Mouse (Mus musculus) cerebellum, adult 11-12 months (tissue): ENCODE measurements around the gene Neu1.

ENCODE experiments used
- DNase-seq: peaks from one replicate; pipeline ENCODE4 v3.0.0; 2022

Neu1 gene

DNA sequence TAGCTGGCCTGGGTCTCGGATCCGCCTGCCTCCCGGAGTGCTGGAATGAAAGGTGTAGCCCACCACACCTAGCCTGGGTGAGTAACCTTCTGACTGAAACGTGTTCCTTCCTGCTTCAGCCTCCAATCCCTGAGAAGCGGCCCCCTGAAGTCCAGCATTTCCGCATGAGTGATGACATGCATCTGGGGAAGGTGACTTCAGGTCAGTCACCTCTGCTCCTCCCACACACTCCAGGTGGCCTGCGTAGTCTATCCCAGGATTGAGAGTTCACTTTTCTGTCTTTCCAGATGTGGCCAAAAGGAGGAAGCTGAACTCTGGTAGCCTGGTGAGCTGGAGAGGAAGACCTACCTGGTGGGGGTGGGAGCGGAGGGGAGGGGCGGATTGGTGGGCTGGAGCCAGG lies 28.2 kb upstream of the Neu1 start:
- DNase-seq, result no peak

DNA sequence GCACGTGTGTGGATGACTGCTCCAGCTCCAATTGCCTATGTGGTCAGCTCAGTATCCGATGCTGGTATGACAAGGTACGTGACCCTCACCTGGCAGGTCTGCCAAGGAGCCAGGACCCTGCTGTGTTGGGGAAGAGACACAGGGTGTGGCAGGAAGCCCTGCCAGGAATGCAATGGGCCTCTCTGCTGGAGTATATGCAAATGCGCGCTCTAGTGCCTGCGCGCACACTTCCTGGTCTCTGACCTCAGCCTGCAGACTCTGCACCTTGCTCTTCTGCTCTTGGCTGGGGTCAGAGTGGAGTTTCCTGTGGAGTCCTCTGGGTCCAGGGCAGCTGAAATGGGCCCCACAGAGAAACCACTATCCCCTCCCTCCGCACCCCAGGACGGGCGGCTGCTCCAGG lies 20.1 kb upstream of the Neu1 start:
- no peak for DNase-seq

DNA sequence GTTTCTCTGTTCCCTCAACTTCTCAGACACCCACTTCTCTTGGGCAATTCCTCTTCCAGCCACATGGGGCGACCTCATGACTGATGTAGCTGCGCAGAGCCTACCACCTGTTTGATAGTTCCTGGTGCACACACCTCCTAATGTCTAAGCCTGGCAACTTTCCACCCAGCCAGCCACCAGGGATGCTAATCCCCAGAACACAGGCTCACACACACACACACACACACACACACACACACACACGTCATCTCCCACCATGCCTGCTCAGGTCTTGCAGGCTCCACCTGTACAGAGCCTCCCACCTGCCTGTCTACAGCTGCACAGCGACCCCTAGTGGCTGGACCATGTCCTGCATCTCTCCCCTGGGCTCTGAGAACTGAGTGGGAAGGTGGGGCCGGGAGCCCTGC lies 19.1 kb upstream of the Neu1 start:
- DNase-seq, result peak; percentile 61

DNA sequence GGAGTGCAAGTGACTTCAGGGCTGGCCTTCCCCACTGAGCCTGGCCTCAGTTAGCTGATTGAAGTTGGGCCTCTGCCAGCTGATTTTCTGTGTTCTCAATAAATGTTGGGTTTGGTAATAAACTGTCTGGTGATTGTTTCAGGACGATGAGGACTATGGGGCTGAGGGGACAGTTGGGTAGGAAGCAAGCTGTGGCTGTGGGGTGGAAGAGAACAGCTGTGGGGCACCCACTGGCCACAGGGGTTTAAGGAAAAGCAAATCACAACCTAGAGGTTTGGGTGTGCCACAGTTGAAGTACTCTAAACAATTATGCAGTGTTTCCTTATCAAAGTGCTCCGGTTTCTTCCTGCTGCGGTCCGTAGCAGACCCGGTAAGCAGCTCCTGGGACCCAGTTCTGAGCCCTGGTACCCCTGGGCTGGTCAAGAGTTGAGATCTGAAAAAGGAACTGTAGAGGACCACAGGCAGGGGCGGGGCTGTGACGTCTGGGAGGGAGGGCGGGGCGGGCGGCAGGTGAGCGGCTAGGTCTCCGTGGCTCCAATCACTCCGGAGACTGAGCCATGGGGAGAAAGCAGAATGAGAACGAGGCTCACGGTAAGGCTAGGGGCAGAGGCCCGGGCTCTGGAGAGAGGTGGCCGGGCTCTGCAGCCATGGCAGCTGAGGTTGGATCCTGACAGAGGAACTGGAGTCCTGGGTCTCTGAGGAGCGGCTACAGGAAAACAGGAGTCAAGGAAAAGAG lies 17.0 kb upstream of the Neu1 start, which contains the start of gene Slc44a4:
Gene Slc44a4 (plus strand): TSS at position 537 of the 736 bp plus-strand sequence.
- no peak for DNase-seq

- no peak for DNase-seq
Observed at GRCm38 (mm10) chr17:34915410-34915831, 15.6 kb upstream of the Neu1 start.

DNA sequence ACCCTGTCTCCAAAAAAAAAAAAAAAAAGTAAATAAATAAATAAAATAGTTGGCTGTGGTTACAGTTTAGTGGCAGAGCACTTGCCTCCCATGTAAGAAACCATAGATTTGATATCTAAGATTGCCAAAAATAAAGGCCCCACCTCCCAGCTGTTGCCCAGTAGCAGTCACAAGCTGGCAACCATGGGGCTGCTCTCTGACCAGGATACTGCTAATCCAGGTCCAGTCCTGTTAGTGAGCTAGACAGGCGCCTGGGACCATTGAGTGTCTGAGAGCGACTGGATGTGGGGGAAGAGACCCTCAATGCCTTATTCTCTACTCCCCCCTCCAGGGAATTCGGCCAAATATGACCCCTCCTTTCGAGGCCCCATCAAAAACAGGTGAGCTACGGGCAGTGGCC lies 14.7 kb upstream of the Neu1 start:
- DNase-seq, result no peak

DNA sequence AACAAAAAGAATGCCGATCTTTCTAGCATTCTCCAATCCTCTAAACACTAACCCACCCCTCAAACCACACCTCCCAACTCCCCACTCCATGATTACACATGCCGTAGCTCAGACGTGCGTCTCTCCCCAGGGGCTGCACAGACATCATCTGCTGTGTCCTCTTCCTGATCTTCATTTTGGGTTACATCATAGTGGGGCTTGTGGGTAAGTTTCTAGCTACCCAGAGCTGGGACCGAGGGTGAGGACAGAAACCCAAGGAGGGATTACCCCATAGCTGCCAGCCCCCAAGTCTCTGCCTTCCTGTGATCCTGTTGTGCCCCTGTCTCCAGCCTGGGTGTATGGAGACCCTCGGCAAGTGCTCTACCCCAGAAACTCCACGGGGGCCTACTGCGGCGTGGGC lies 13.9 kb upstream of the Neu1 start:
- no peak for DNase-seq

- DNase-seq, result no peak
Observed at GRCm38 (mm10) chr17:34922939-34923338, 8.1 kb upstream of the Neu1 start.

GRCm38 (mm10) chr17:34924258-34924657 lies 6.8 kb upstream of the Neu1 start:
- no peak for DNase-seq

GRCm38 (mm10) chr17:34927306-34928019 lies 3.6 kb upstream of the Neu1 start:
- no peak for DNase-seq

- no peak for DNase-seq
Observed at GRCm38 (mm10) chr17:34928841-34929240, 2.2 kb upstream of the Neu1 start.

DNA sequence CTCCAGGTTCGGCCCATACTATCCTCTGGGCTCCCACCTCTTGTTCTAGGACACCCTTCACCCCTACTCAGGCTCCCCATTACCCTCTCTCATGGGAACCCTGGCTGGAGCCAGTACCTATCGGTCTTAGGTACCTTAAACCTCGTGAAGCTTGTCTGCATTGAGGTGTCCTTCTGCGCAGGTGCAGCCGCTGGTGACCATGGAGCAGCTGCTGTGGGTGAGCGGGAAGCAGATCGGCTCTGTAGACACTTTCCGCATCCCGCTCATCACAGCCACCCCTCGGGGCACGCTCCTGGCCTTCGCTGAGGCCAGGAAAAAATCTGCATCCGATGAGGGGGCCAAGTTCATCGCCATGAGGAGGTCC lies 664 bp downstream of the Neu1 start:
- DNase-seq, result no peak

GRCm38 (mm10) chr17:34932287-34932686 lies 1.2 kb downstream of the Neu1 start:
- DNase-seq, result no peak

- peak; percentile 25 for DNase-seq
Observed at GRCm38 (mm10) chr17:34934031-34934430, 3.0 kb downstream of the Neu1 start.

GRCm38 (mm10) chr17:34934830-34935229 lies 3.8 kb downstream of the Neu1 start:
- DNase-seq, result no peak

GRCm38 (mm10) chr17:34937960-34938505 lies 7.0 kb downstream of the Neu1 start:
- DNase-seq, result no peak

DNA sequence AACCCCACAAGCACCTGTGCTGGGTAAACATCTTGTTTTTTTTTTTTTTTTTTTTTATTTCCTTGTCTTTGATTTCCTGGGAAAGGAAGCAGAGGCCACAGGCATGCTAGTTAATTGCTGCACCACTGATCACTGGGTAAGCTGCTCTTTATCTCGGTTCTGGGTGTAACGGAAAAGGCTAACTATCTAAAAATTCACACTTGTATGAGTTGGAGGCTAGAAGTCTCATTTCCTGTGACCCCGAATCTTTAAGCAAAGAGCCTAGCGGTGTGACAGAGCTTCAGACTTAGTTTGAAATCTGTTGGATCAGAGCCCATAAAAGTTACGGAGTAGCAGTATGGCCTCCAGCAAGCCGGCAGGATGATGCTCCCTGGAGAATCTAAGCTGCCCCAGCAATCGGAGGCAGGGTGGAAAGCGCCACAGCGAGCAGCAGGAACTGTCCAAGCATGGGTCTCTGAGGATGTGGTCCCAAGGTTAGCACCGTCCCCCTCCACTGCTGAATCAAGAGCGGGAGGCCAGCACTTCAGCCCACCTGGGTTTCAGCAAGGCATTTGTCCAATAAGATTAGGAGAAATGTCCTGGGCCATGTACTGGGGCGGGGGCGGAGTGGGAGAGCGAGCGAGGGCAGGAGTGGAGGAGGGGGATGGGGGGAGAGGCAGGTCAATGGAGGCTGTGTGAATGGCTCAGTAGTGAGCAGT lies 10.4 kb downstream of the Neu1 start:
- no peak for DNase-seq

DNA sequence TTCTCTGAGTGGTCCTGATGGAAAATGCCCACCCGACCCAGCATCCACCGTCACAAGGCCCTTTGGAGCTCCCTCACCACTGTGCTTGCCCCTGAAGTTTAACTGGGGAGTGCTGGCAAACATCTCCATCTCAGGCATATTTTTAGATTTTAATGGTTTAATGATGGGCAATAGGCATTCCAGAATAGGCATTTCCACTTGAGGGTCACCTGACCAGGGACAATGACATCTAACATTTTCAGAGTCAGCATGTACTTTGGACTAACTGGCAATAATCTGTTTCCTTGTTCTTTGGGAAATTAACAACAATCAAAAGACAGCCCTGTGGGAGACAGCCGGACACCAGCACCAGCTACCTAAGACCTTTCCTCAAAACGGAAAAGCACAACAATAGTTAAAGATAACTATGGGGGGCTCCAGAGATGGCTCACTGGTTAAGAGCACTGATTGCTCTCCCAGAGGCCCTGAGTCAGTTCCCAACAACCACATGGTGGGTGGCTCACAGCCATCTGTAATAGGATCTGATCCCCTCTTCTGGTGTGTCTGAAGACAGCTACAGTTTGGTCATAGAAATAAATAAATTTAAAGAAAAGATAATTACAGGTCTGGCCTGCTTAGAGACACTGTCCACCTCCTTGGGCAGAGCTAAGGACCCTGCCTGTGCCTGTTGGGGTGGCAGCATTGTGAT lies 12.2 kb downstream of the Neu1 start:
- no peak for DNase-seq

- no peak for DNase-seq
Observed at GRCm38 (mm10) chr17:34944362-34944761, 13.3 kb downstream of the Neu1 start.

- DNase-seq, result no peak
Observed at GRCm38 (mm10) chr17:34946486-34947140, 15.6 kb downstream of the Neu1 start.

DNA sequence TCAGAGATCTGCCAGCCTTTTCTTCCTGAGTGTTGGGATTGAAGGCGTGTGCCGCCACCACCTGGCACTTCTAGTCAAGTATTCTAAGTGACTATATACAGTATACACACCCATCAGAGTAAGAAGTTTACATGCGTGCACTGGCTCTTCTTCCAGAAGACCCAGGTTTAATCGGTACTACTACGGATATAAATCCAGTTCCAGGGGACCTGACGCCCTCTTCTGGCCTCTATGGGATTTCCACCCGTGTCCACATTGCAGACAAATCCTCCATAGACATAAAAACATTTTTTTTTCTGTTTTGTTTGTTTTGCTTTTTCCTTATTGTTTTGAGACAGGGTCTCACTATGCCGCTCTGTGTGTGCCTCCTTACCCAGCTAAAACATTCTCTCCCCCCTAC lies 16.6 kb downstream of the Neu1 start:
- no peak for DNase-seq
